Mouse (Mus musculus): Measurements from ENCODE around the gene Tatdn2.

DNA sequence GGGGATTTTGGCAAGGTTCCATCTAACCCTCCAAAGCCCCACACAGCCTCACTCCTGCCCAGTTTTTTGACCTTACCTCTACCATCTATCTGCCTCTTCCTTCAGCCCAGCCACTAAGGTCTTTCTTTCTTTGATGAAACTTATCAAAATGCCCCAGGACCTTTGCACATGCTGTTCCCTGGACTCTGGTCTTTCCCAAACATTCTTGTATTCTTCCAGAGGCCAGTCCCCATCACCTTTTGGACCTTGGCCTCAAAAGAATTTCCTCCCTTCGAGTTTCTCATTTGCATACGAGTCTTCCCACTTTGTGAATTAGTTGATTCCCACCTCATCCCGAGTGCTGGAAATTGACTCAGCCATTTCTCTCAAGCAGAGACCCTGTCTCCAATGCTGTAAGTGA lies 41.4 kb upstream of the Tatdn2 start:
- TF ChIP-seq CTCF (IDR thresholded peaks at IDR 0.05; ENCODE audit: control insufficient read depth, insufficient read depth, insufficient read length) = no peak
- TF ChIP-seq MYOG (IDR thresholded peaks at IDR 0.05; ENCODE audit: control insufficient read depth, extremely low read depth, insufficient read length) = no peak
- no peak for TF ChIP-seq CEBPB (IDR thresholded peaks at IDR 0.05; ENCODE audit: low read depth)
- TF ChIP-seq USF1 (IDR thresholded peaks at IDR 0.05; ENCODE audit: low read depth) = no peak
